Mouse (Mus musculus): ENCODE data around the gene Gm20479.

Gene Gm20479

DNA sequence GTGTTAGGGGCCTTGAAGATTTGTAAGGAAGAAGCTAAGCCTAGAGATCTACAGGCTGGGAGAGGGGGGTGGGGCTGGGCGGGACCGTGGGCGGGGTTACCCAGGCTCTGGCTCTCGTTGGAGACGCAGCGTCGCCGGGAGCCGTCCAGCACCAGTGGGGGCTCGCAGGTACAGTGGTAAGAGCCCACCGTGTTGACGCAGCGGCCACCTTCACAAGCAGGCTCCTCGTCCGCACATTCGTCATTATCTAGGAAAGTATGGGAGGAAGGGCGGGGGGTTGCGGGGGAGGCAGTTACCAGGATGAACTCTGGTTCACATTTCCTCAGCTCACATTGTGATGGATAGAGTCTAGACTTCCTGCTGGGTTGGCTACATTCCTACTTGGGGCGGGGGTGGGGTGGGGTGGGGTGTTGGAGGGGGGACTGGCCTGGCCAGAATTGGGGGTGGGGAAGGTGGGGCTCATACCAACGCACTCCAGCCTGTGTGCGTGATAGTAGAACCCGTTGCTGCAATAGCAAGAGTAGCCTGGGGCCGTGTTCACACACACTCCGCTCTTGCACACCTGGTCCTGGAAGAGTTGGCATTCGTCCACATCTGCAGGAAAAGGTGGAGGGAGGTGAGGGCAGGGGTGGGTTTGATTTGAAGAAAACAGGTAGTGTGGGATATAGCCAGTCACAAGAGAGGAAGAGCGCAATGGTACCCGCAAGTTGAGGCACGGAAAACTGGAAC, 48.2 kb downstream of the Gm20479 start:
- no peak for DNase-seq

DNA sequence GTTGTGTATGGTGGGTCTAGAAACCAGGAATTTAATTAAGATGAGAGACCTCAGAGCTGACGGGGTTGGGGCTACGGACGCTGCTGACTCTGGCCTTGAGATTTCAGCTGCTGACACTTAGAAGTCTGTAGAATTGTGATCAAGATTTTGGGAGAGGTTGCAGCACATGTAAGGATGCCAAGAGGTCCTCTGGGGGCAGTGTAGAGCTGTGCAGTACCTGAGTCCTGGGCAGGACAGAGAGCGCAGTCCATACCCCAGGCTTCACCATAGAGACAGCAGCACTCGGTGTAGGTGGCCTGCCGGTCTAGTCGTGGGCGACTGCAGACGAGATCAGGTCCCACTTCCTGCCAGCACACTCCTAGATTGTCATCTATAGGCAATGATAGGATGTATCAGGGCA, 49.7 kb downstream of the Gm20479 start:
- no peak for DNase-seq

GRCm38 (mm10) chr7:27306161-27307160, 50.8 kb downstream of the Gm20479 start:
- no peak for DNase-seq

DNA sequence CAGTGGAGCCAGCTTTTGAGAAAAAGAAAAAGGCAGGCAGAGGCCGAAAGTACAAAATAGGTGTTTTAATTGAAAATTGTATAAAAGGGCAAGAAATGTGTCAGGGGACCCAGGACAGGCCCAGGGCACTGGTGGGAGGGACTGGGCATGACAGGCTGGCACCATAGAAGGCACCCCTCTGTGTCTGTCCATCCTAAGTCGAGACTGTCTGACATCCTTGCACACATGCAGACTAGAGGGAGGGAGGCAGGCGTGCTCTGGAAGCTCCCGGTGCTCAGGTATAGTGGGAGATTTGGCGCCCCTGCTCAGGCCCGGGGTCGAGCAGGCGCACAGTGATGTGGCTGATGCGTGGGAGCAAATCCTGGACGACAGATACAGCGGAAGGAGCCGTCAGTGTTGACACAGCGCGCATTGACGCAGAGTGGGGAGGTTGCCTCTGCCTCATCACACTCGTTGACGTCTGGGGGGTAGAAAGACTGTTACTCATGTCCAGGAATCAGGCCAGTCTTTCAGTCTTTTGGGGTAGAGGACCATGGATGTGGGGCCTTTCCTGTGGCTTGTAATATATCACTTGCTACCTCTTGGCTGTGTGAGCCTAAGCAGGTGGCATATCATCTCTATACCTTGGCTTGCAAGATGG, 52.0 kb downstream of the Gm20479 start:
- no peak for DNase-seq
